10 mouse cellular contexts compared by ENCODE assay signal in genomic region chr7:144935563-144935962, GRCm38 (mm10). TPM values are rescaled to one million over a fixed set of nuclear protein-coding genes. Genes with fewer than 3 reads are reported as not detected.
DNase-seq lines count a peak whose midpoint lies in the region; ATAC-seq and TF ChIP-seq lines count a peak whose summit lies in the region.
"Had no signal": no experiment of that assay in that cellular context is flagged by ENCODE, and none has a peak within 500 bp of the region (broad histone marks: within the 10 kb centered on the region; RNA-seq: fewer than 3 reads in every experiment).

No protein-coding gene starts in this region.

- DNase-seq in 3T3-L1 (ENCODE audit: low read depth, low spot score): peak; percentile 74
- DNase-seq in R1 (ENCODE audit: low read depth, low spot score): peak; percentile 60
- peak; percentile 37 for DNase-seq in lung, postnatal 14 days
- DNase-seq in urinary bladder, adult 18-20 months (ENCODE audit: low spot score in 2 of 2): no peak
- no peak for DNase-seq in gastrocnemius, adult 18-20 months (ENCODE audit: low spot score)

- H3K27me3 ChIP-seq in intestine, postnatal 0 days (replicated peaks; ENCODE audit: control insufficient read depth, insufficient read depth, low read length): no peaks in the 10 kb centered on the region; the same call in 1 of the 2 replicates
- H3K27me3 ChIP-seq in intestine, embryonic 16.5 days (replicated peaks; ENCODE audit: control insufficient read depth, insufficient read depth, low read length): peaks cover 6% of the 10 kb centered on the region
- H3K27me3 ChIP-seq in embryonic facial prominence, embryonic 13.5 days: peaks cover 11% of the 10 kb centered on the region

- H3K27ac ChIP-seq in intestine, postnatal 0 days (ENCODE audit: low read depth, low read length): no peak overlapping the region
- H3K27ac ChIP-seq in intestine, embryonic 16.5 days (ENCODE audit: low read length): no peak overlapping the region
- H3K27ac ChIP-seq in embryonic facial prominence, embryonic 13.5 days: no peak overlapping the region
- H3K27ac ChIP-seq: hindbrain, embryonic 15.5 days; neural tube, embryonic 13.5 days had no signal

- peaks cover 40% of the 10 kb centered on the region for H3K36me3 ChIP-seq in intestine, postnatal 0 days (ENCODE audit: control insufficient read depth, insufficient read depth)
- H3K36me3 ChIP-seq in intestine, embryonic 16.5 days (ENCODE audit: control insufficient read depth, insufficient read depth, low read length): peaks cover 8% of the 10 kb centered on the region
- H3K36me3 ChIP-seq in embryonic facial prominence, embryonic 13.5 days: peaks cover 56% of the 10 kb centered on the region
- H3K36me3 ChIP-seq: hindbrain, embryonic 15.5 days had no signal

- WGBS in intestine, postnatal 0 days: 54% methylated on average over 5 of the region's 5 CpGs
- 58% methylated on average over 5 of the region's 5 CpGs for WGBS in intestine, embryonic 16.5 days
- WGBS in embryonic facial prominence, embryonic 13.5 days: 54% methylated on average over 5 of the region's 5 CpGs

- no peaks in the 10 kb centered on the region for H3K9me3 ChIP-seq in intestine, postnatal 0 days (ENCODE audit: control insufficient read depth)
- H3K9me3 ChIP-seq in intestine, embryonic 16.5 days (ENCODE audit: control insufficient read depth, low read length): no peaks in the 10 kb centered on the region
- H3K9me3 ChIP-seq in embryonic facial prominence, embryonic 13.5 days: no peaks in the 10 kb centered on the region
- H3K9me3 ChIP-seq: hindbrain, embryonic 15.5 days; neural tube, embryonic 13.5 days had no signal

- no peak overlapping the region for H3K4me3 ChIP-seq in intestine, postnatal 0 days (ENCODE audit: low read depth, low read length)
- H3K4me3 ChIP-seq in intestine, embryonic 16.5 days (ENCODE audit: low read length): no peak overlapping the region
- H3K4me3 ChIP-seq in embryonic facial prominence, embryonic 13.5 days: no peak overlapping the region
- H3K4me3 ChIP-seq: hindbrain, embryonic 15.5 days; neural tube, embryonic 13.5 days had no signal

- peaks cover 10% of the 10 kb centered on the region; the same call in 1 of the 2 replicates for H3K4me1 ChIP-seq in intestine, postnatal 0 days (replicated peaks; ENCODE audit: control insufficient read depth, insufficient read depth, low read length)
- peaks cover 17% of the 10 kb centered on the region for H3K4me1 ChIP-seq in intestine, embryonic 16.5 days (ENCODE audit: control insufficient read depth, insufficient read depth, low read length)
- peaks cover 39% of the 10 kb centered on the region for H3K4me1 ChIP-seq in embryonic facial prominence, embryonic 13.5 days

- H3K4me2 ChIP-seq in intestine, postnatal 0 days (replicated peaks; ENCODE audit: low read depth): no peak overlapping the region
- H3K4me2 ChIP-seq in intestine, embryonic 16.5 days (ENCODE audit: low read depth, low read length): no peak overlapping the region
- 0 out of 2 replicates have a peak overlapping the region, but pooled peaks have one; percentile 5 for H3K4me2 ChIP-seq in embryonic facial prominence, embryonic 13.5 days
- H3K4me2 ChIP-seq: hindbrain, embryonic 15.5 days; neural tube, embryonic 13.5 days had no signal

- ATAC-seq in intestine, postnatal 0 days: no peak
- no peak for ATAC-seq in intestine, embryonic 16.5 days
- ATAC-seq in embryonic facial prominence, embryonic 13.5 days (ENCODE audit: insufficient number of reproducible peaks, insufficient read depth, low FRiP score, low TSS enrichment, low read depth): no peak

- peak; percentile 78 for TF ChIP-seq CTCF in intestine, postnatal 0 days (IDR thresholded peaks at IDR 0.05; ENCODE audit: low read depth)

- no peak overlapping the region for H3K9ac ChIP-seq in intestine, postnatal 0 days (ENCODE audit: low read depth, low read length)
- no peak overlapping the region for H3K9ac ChIP-seq in intestine, embryonic 16.5 days (ENCODE audit: low read depth, low read length)
- peak overlapping the region; percentile 21; the same call in 1 of the 2 replicates for H3K9ac ChIP-seq in embryonic facial prominence, embryonic 13.5 days
- H3K9ac ChIP-seq: hindbrain, embryonic 15.5 days; neural tube, embryonic 13.5 days had no signal

RNA-seq across cellular contexts. Expression of gene Ccnd1, which starts 4.2 kb away (rescaled TPM):
- polyA plus RNA-seq in intestine, postnatal 0 days (2015; fragmentation: Nextera tagmentation; extraction: Ambion mirVana): 41.5 and 42.9 TPM in 2 replicates
- polyA plus RNA-seq in intestine, embryonic 16.5 days (2015; fragmentation: Nextera tagmentation; extraction: Ambion mirVana): 59.3 and 72.2 TPM in 2 replicates
- 127 and 136 TPM in 2 replicates for polyA plus RNA-seq in embryonic facial prominence, embryonic 13.5 days (2015; fragmentation: Nextera tagmentation; extraction: Ambion mirVana)
- 1 to 10 TPM; 3.2 to 9.1 TPM for total RNA-seq in gastrocnemius, adult 18-20 months (2021)

RNA-seq across cellular contexts. Expression of gene LTO1, which starts 20.7 kb away (rescaled TPM):
- 16.2 and 21.1 TPM in 2 replicates for polyA plus RNA-seq in intestine, postnatal 0 days (2015; fragmentation: Nextera tagmentation; extraction: Ambion mirVana)
- 22.7 and 24.4 TPM in 2 replicates for polyA plus RNA-seq in intestine, embryonic 16.5 days (2015; fragmentation: Nextera tagmentation; extraction: Ambion mirVana)
- 26.2 and 27.1 TPM in 2 replicates for polyA plus RNA-seq in embryonic facial prominence, embryonic 13.5 days (2015; fragmentation: Nextera tagmentation; extraction: Ambion mirVana)
- 10 to 100 TPM in 1 of 2 experiments, 1 to 10 TPM in 1; 8.0 to 10.2 TPM for total RNA-seq in gastrocnemius, adult 18-20 months (2021)

RNA-seq across cellular contexts. Expression of gene Fgf15, which starts 39.2 kb away (rescaled TPM):
- 51.7 and 76.9 TPM in 2 replicates for polyA plus RNA-seq in intestine, postnatal 0 days (2015; fragmentation: Nextera tagmentation; extraction: Ambion mirVana)
- polyA plus RNA-seq in intestine, embryonic 16.5 days (2015; fragmentation: Nextera tagmentation; extraction: Ambion mirVana): 0.15 and 0.33 TPM in 2 replicates
- 0.80 and 1.3 TPM in 2 replicates for polyA plus RNA-seq in embryonic facial prominence, embryonic 13.5 days (2015; fragmentation: Nextera tagmentation; extraction: Ambion mirVana)
- not detected for total RNA-seq in gastrocnemius, adult 18-20 months (2021)

Comparison
In these comparisons a context has a peak if more than half of its experiments do, and no peak if none do; other contexts are left out.
1. RNA of gene Fgf15, which starts 39.2 kb away (polyA plus RNA-seq): 51.7 to 76.9 TPM in intestine, postnatal 0 days; 0.80 to 1.3 TPM in embryonic facial prominence, embryonic 13.5 days and 0.15 to 0.33 TPM in intestine, embryonic 16.5 days; every median in the first group is over 10 times any median in the second.
2. DNase-seq: peak in 3T3-L1 (single experiment), R1 (single experiment) and lung, postnatal 14 days (single experiment); none in urinary bladder, adult 18-20 months (0 of 2) and gastrocnemius, adult 18-20 months (single experiment).